Mouse (Mus musculus) frontal cortex, postnatal 10 days (tissue): ENCODE measurements around the gene Col25a1.

Experiments used
- DNase-seq, 2 experiments: peaks; one replicate each; pipeline ENCODE4 v3.0.0; 2022; ENCODE audit warnings: low spot score in 2 of 2, mixed read lengths in 1 of 2

The Col25a1 gene

GRCm38 (mm10) chr3:130443842-130444627, 312.7 kb downstream of the Col25a1 start:
- no peak for DNase-seq

- no peak for DNase-seq
These were observed 318.6 kb downstream of the Col25a1 start for GRCm38 (mm10) chr3:130449864-130450263.

GRCm38 (mm10) chr3:130465371-130465770, 334.1 kb downstream of the Col25a1 start:
- no peak for DNase-seq

- DNase-seq = no peak
These were observed 342.0 kb downstream of the Col25a1 start for GRCm38 (mm10) chr3:130473211-130473768.

- no peak for DNase-seq
These were observed 342.7 kb downstream of the Col25a1 start for GRCm38 (mm10) chr3:130473970-130474369.

- DNase-seq = no peak
These were observed 351.2 kb downstream of the Col25a1 start for GRCm38 (mm10) chr3:130482513-130482912.

GRCm38 (mm10) chr3:130488839-130489238, 357.5 kb downstream of the Col25a1 start:
- no peak for DNase-seq

- no peak for DNase-seq
These were observed 362.9 kb downstream of the Col25a1 start for GRCm38 (mm10) chr3:130494192-130494591.

GRCm38 (mm10) chr3:130494665-130495396, 363.5 kb downstream of the Col25a1 start:
- no peak for DNase-seq

- no peak for DNase-seq
These were observed 365.7 kb downstream of the Col25a1 start for GRCm38 (mm10) chr3:130497036-130497435.

- no peak for DNase-seq
These were observed 370.4 kb downstream of the Col25a1 start for GRCm38 (mm10) chr3:130501713-130502112.

- no peak for DNase-seq
These were observed 377.0 kb downstream of the Col25a1 start for GRCm38 (mm10) chr3:130508330-130508729.

GRCm38 (mm10) chr3:130518457-130518879, 387.2 kb downstream of the Col25a1 start:
- no peak for DNase-seq

- DNase-seq = no peak
These were observed 390.7 kb downstream of the Col25a1 start for GRCm38 (mm10) chr3:130521834-130522476.

- no peak for DNase-seq
These were observed 391.7 kb downstream of the Col25a1 start for GRCm38 (mm10) chr3:130523019-130523418.

GRCm38 (mm10) chr3:130524367-130525137, 393.3 kb downstream of the Col25a1 start:
- no peak for DNase-seq

- DNase-seq = no peak
These were observed 403.7 kb downstream of the Col25a1 start for GRCm38 (mm10) chr3:130535021-130535420.

GRCm38 (mm10) chr3:130541541-130541940, 410.2 kb downstream of the Col25a1 start:
- DNase-seq = no peak

GRCm38 (mm10) chr3:130545995-130546394, 414.7 kb downstream of the Col25a1 start:
- DNase-seq = no peak

GRCm38 (mm10) chr3:130549066-130549465, 417.8 kb downstream of the Col25a1 start:
- no peak for DNase-seq

- DNase-seq = no peak
These were observed 425.0 kb downstream of the Col25a1 start for GRCm38 (mm10) chr3:130556263-130556662.
